Mouse (Mus musculus) liver, adult 2 months (tissue): ENCODE measurements around the gene Tspyl1. TPM values are rescaled to one million over a fixed set of nuclear protein-coding genes. Genes with fewer than 3 reads are reported as not detected.
"Not testable (repeated sequence)": the region's sequence is repeated elsewhere in the genome, so short reads cannot be mapped to it uniquely, and the experiment has no call there.

Source experiments
- DNase-seq: peaks from one replicate; pipeline ENCODE4 v3.0.0-alpha.2; 2011; ENCODE audit warnings: low read depth, low spot score; ENCODE audit errors: extremely low read depth
- H3K27ac ChIP-seq: fragments of 200-500 bp; replicated peaks from 2 replicates; pipeline ENCODE4 v1.5.1; 2012; ENCODE audit warnings: low read depth, mild to moderate bottlenecking, control low read depth, inconsistent platforms, low read length; ENCODE audit not compliant: insufficient read depth
- H3K27me3 ChIP-seq: fragments of 200-500 bp; 2 replicates; pipeline ENCODE4 v1.6.1; 2012; ENCODE audit warnings: mild to moderate bottlenecking, moderate library complexity, low read length, inconsistent platforms; ENCODE audit not compliant: control insufficient read depth, insufficient read depth
- H3K36me3 ChIP-seq: fragments of 200-500 bp; 2 replicates; pipeline ENCODE4 v1.6.1; 2012; ENCODE audit warnings: low read length, inconsistent platforms; ENCODE audit not compliant: control insufficient read depth, insufficient read depth
- H3K4me1 ChIP-seq: fragments of 200-500 bp; 2 replicates; pipeline ENCODE4 v1.6.1; 2011; ENCODE audit warnings: low read length; ENCODE audit not compliant: control insufficient read depth, insufficient read depth
- H3K4me3 ChIP-seq: fragments of 200-500 bp; 2 replicates; pipeline ENCODE4 v1.5.1; 2011; ENCODE audit warnings: low read depth, mild to moderate bottlenecking, control low read depth, low read length, moderate library complexity; ENCODE audit not compliant: insufficient read depth
- H3K79me2 ChIP-seq: fragments of 200-500 bp; 2 replicates; pipeline ENCODE4 v1.6.1; 2012; ENCODE audit warnings: inconsistent platforms, mild to moderate bottlenecking, low read length, moderate library complexity; ENCODE audit not compliant: control insufficient read depth, insufficient read depth
- H3K9ac ChIP-seq: fragments of 200-500 bp; 2 replicates; pipeline ENCODE4 v1.6.1; 2012; ENCODE audit warnings: low read depth, mild to moderate bottlenecking, control low read depth, inconsistent platforms, low read length
- CTCF ChIP-seq: fragments of 200-500 bp; IDR thresholded peaks from 2 replicates; pipeline ENCODE4 v1.5.1; 2011; ENCODE audit warnings: low read depth, low read length, control low read depth
- POLR2A ChIP-seq: fragments of 200-500 bp; IDR thresholded peaks from 2 replicates; pipeline ENCODE4 v1.6.1; 2011; ENCODE audit warnings: low read length, control low read depth; ENCODE audit not compliant: insufficient read depth; ENCODE audit errors: extremely low read depth
- WGBS: fragments of 180-500 bp; shearing (Covaris S2); methylation state at CpG from one replicate; pipeline ENCODE4 v1.1.7; 2018; 5-methylcytosine and 5-hydroxymethylcytosine counted together
- polyA plus RNA-seq: library from polyadenylated mRNA; depleted of rRNA; stranded (reverse); fragments of >200 nt; gene quantifications from 2 replicates; pipeline ENCODE4 v1.2.3, GENCODE M21; 2012
- total RNA-seq: library from RNA; depleted of rRNA; stranded (reverse); fragments of >200 nt; gene quantifications from 2 replicates; pipeline ENCODE4 v1.2.3, GENCODE M21; 2014

Tspyl1 gene
- total and polyA plus RNA-seq, 2 experiments = 12.9 to 13.1 TPM

DNA sequence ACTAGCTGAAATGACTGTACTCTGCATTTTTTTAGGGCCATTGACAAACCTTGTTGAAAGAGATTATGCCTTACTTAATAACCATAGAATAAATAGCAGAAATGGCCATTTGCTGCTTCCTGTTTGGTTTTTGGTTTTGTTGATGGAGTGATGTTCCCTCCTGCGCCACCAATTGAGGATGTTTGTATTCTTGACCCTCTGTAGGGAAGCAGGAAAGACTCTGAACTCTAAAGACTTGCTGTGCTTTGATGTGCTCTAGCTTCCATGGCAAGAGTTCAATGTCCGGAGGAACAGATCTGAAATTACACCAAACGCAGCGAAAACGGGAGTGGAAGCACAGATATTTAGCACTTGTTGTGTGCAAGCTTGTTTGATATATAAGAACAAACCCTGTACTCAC is 37.2 kb upstream of the Tspyl1 start:
- Histone ChIP-seq H3K27ac (no peak overlapping the region), H3K79me2 (no peaks in the 10 kb centered on the region), H3K4me3 (no peak overlapping the region), H3K36me3 (no peaks in the 10 kb centered on the region), H3K4me1 (peaks cover 2% of the 10 kb centered on the region; the same call in 1 of the 2 replicates), H3K27me3 (no peaks in the 10 kb centered on the region), H3K9ac (no peak overlapping the region)
- TF ChIP-seq CTCF = no peak
- no peak for TF ChIP-seq POLR2A
- DNase-seq = peak; percentile 60
- WGBS = 40% methylated on average over 5 of the region's 5 CpGs

GRCm38 (mm10) chr10:34246106-34246505 is 35.9 kb upstream of the Tspyl1 start:
- H3K9ac ChIP-seq = no peak overlapping the region
- H3K4me1 ChIP-seq = peaks cover 2% of the 10 kb centered on the region; the same call in 1 of the 2 replicates
- H3K79me2 ChIP-seq = no peaks in the 10 kb centered on the region
- no peak overlapping the region for H3K4me3 ChIP-seq
- TF ChIP-seq CTCF = no peak
- TF ChIP-seq POLR2A = no peak
- H3K36me3 ChIP-seq = no peaks in the 10 kb centered on the region
- no peaks in the 10 kb centered on the region for H3K27me3 ChIP-seq
- peak; percentile 16 for DNase-seq
- 77% methylated on average over 2 of the region's 2 CpGs for WGBS
- H3K27ac ChIP-seq = no peak overlapping the region

GRCm38 (mm10) chr10:34247757-34248156 is 34.2 kb upstream of the Tspyl1 start:
- no peaks in the 10 kb centered on the region for H3K36me3 ChIP-seq
- WGBS = 47% methylated on average over 3 of the region's 3 CpGs
- H3K27me3 ChIP-seq = no peaks in the 10 kb centered on the region
- no peak overlapping the region for H3K27ac ChIP-seq
- no peak overlapping the region for H3K9ac ChIP-seq
- no peak overlapping the region for H3K4me3 ChIP-seq
- no peak for DNase-seq
- H3K4me1 ChIP-seq = peaks cover 2% of the 10 kb centered on the region; the same call in 1 of the 2 replicates
- TF ChIP-seq POLR2A (no peak), CTCF (no peak)
- H3K79me2 ChIP-seq = no peaks in the 10 kb centered on the region

- Histone ChIP-seq H3K27me3 (no peaks in the 10 kb centered on the region), H3K4me3 (no peak overlapping the region), H3K27ac (no peak overlapping the region), H3K79me2 (no peaks in the 10 kb centered on the region), H3K9ac (no peak overlapping the region), H3K36me3 (no peaks in the 10 kb centered on the region), H3K4me1 (peaks cover 2% of the 10 kb centered on the region; the same call in 1 of the 2 replicates)
- WGBS = 45% methylated on average over 2 of the region's 2 CpGs
- peak; percentile 20 for DNase-seq
- no peak for TF ChIP-seq POLR2A
- no peak for TF ChIP-seq CTCF
These were observed 32.4 kb upstream of the Tspyl1 start for GRCm38 (mm10) chr10:34249594-34249993.

GRCm38 (mm10) chr10:34252833-34253232 is 29.2 kb upstream of the Tspyl1 start:
- not testable (repeated sequence) for H3K79me2 ChIP-seq

GRCm38 (mm10) chr10:34265106-34265505 is 16.9 kb upstream of the Tspyl1 start:
- no peaks in the 10 kb centered on the region; the same call in 1 of the 2 replicates for H3K4me1 ChIP-seq
- DNase-seq = no peak
- no peak overlapping the region for H3K4me3 ChIP-seq
- WGBS = 90% methylated on average over 4 of the region's 4 CpGs
- H3K9ac ChIP-seq = no peak overlapping the region
- H3K27me3 ChIP-seq = no peaks in the 10 kb centered on the region
- no peak for TF ChIP-seq CTCF
- TF ChIP-seq POLR2A = no peak
- H3K79me2 ChIP-seq = no peaks in the 10 kb centered on the region
- H3K36me3 ChIP-seq = no peaks in the 10 kb centered on the region
- no peak overlapping the region for H3K27ac ChIP-seq

More at GRCm38 (mm10) chr10:34252833-34253232, 29.2 kb upstream of the Tspyl1 start:
- 90% methylated on average over 9 of the region's 9 CpGs for WGBS
- H3K4me3 ChIP-seq, DNase-seq, H3K27me3 ChIP-seq, H3K9ac ChIP-seq, H3K36me3 ChIP-seq, H3K4me1 ChIP-seq, H3K27ac ChIP-seq: not testable (repeated sequence)
